Mouse (Mus musculus): Measurements from ENCODE around the gene Apbb2.

GRCm38 (mm10) chr5:66543344-66543743, 75.2 kb downstream of the Apbb2 start:
- no peak for TF ChIP-seq POLR2AphosphoS2 (IDR thresholded peaks at IDR 0.05; ENCODE audit: insufficient read length, low read depth)
- TF ChIP-seq USF1 (IDR thresholded peaks at IDR 0.05; ENCODE audit: low read depth): no peak
- TF ChIP-seq SRF (IDR thresholded peaks at IDR 0.05; ENCODE audit: control insufficient read depth, insufficient read length, low read depth): no peak
- no peak for TF ChIP-seq TCF12 (IDR thresholded peaks at IDR 0.05; ENCODE audit: insufficient read depth, poor library complexity, severe bottlenecking)
